ENCODE assay signal across 7 mouse cellular contexts in genomic region chr11:96902639-96903635, GRCm38 (mm10). TPM values are rescaled to one million over a fixed set of nuclear protein-coding genes. Genes with fewer than 3 reads are reported as not detected.
DNase-seq lines count a peak whose midpoint lies in the region; ATAC-seq lines count a peak whose summit lies in the region.

No protein-coding gene starts in this region.

- no peak overlapping the region for H3K4me3 ChIP-seq in heart, embryonic 16.5 days (ENCODE audit: low read length)
- no peak overlapping the region for H3K4me3 ChIP-seq in midbrain, embryonic 11.5 days (ENCODE audit: low read depth, low read length)

- WGBS in heart, embryonic 16.5 days = 42% methylated on average over 16 of the region's 16 CpGs
- WGBS in midbrain, embryonic 11.5 days = 6% methylated on average over 16 of the region's 16 CpGs

- H3K27ac ChIP-seq in heart, embryonic 16.5 days (ENCODE audit: low read length) = no peak overlapping the region
- H3K27ac ChIP-seq in midbrain, embryonic 11.5 days (ENCODE audit: low read depth, low read length) = peak overlapping the region; percentile 93

- H3K4me2 ChIP-seq in heart, embryonic 16.5 days (ENCODE audit: low read depth, low read length) = no peak overlapping the region
- H3K4me2 ChIP-seq in midbrain, embryonic 11.5 days = peak overlapping the region; percentile 2; the same call in 1 of the 2 replicates

- H3K27me3 ChIP-seq in heart, embryonic 16.5 days (ENCODE audit: control insufficient read depth, insufficient read depth, low read length) = no peaks in the 10 kb centered on the region
- no peaks in the 10 kb centered on the region for H3K27me3 ChIP-seq in midbrain, embryonic 11.5 days (ENCODE audit: control insufficient read depth, insufficient read depth, low read length)

- peak; percentile 71 for DNase-seq in left cerebral cortex, postnatal 4 days
- DNase-seq in left cerebral cortex, postnatal 36 days (ENCODE audit: low spot score in 2 of 2) = no peak
- peak; percentile 46 to 54 for DNase-seq in cerebellum, postnatal 25 days
- peak; percentile 93 for DNase-seq in midbrain, embryonic 11.5 days (ENCODE audit: low spot score, missing footprints)
- DNase-seq in thymus, adult 18-20 months = no peak
- DNase-seq in liver = no peak

- no peak for ATAC-seq in heart, embryonic 16.5 days (replicated peaks; ENCODE audit: extremely low read depth, insufficient read depth, low FRiP score)
- ATAC-seq in midbrain, embryonic 11.5 days (ENCODE audit: low FRiP score) = peak; percentile 55

- no peaks in the 10 kb centered on the region for H3K9me3 ChIP-seq in heart, embryonic 16.5 days (replicated peaks; ENCODE audit: control insufficient read depth, low read length)
- H3K9me3 ChIP-seq in midbrain, embryonic 11.5 days (ENCODE audit: control insufficient read depth, low read length) = no peaks in the 10 kb centered on the region

- no peaks in the 10 kb centered on the region; the same call in 1 of the 2 replicates for H3K36me3 ChIP-seq in heart, embryonic 16.5 days (ENCODE audit: control insufficient read depth, insufficient read depth)
- 0 out of 2 replicates have a peak, but pooled peaks cover 2% of the 10 kb centered on the region for H3K36me3 ChIP-seq in midbrain, embryonic 11.5 days (ENCODE audit: control insufficient read depth, insufficient read depth, low read length)

- intact Hi-C loops in left cerebral cortex, postnatal 4 days (cut with DNase I) = no loop called here
- intact Hi-C loops in left cerebral cortex, postnatal 36 days (cut with DNase I) = loop anchor here (2.0 kb wide), 1 partner anchor 30 kb away; no protein-coding TSS in a partner anchor

- H3K4me1 ChIP-seq in heart, embryonic 16.5 days (ENCODE audit: control insufficient read depth, insufficient read depth, low read length) = peaks cover 21% of the 10 kb centered on the region
- H3K4me1 ChIP-seq in midbrain, embryonic 11.5 days (ENCODE audit: control insufficient read depth, insufficient read depth, low read length) = peaks cover 90% of the 10 kb centered on the region

- peak overlapping the region; percentile 12; the same call in 1 of the 2 replicates for H3K9ac ChIP-seq in heart, embryonic 16.5 days (ENCODE audit: low read length)
- peak overlapping the region; percentile 39; the same call in 1 of the 2 replicates for H3K9ac ChIP-seq in midbrain, embryonic 11.5 days (ENCODE audit: low read length)

RNA-seq across cellular contexts. Expression of gene Cdk5rap3, which starts 13.4 kb away (rescaled TPM):
- 10 to 100 TPM; 63.3 to 65.4 TPM for total RNA-seq in left cerebral cortex, postnatal 4 days (2021)
- 10 to 100 TPM; 30.3 to 31.5 TPM for total RNA-seq in left cerebral cortex, postnatal 36 days (2021)
- 48.7 and 60.5 TPM in 2 replicates for polyA plus RNA-seq in heart, embryonic 16.5 days (2015; fragmentation: Nextera tagmentation; extraction: Ambion mirVana)
- polyA plus RNA-seq in midbrain, embryonic 11.5 days (2014; fragmentation: Nextera tagmentation; extraction: Ambion mirVana) = 91.4 and 92.8 TPM in 2 replicates

RNA-seq across cellular contexts. Expression of gene Prr15l, which starts 25.0 kb away (rescaled TPM):
- total RNA-seq in left cerebral cortex, postnatal 4 days (2021) = not detected
- total RNA-seq in left cerebral cortex, postnatal 36 days (2021) = not detected
- polyA plus RNA-seq in heart, embryonic 16.5 days (2015; fragmentation: Nextera tagmentation; extraction: Ambion mirVana) = 1.0 and 5.6 TPM in 2 replicates
- 0.12 and 0.19 TPM in 2 replicates for polyA plus RNA-seq in midbrain, embryonic 11.5 days (2014; fragmentation: Nextera tagmentation; extraction: Ambion mirVana)

RNA-seq across cellular contexts. Expression of gene Pnpo, which starts 40.8 kb away (rescaled TPM):
- total RNA-seq in left cerebral cortex, postnatal 4 days (2021) = 10 to 100 TPM; 11.7 to 15.1 TPM
- total RNA-seq in left cerebral cortex, postnatal 36 days (2021) = 10 to 100 TPM; 36.1 to 43.1 TPM
- 45.8 and 48.9 TPM in 2 replicates for polyA plus RNA-seq in heart, embryonic 16.5 days (2015; fragmentation: Nextera tagmentation; extraction: Ambion mirVana)
- 23.1 and 24.4 TPM in 2 replicates for polyA plus RNA-seq in midbrain, embryonic 11.5 days (2014; fragmentation: Nextera tagmentation; extraction: Ambion mirVana)

RNA-seq across cellular contexts. Expression of gene Copz2, which starts 53.3 kb away (rescaled TPM):
- 1 to 10 TPM; 4.1 to 5.9 TPM for total RNA-seq in left cerebral cortex, postnatal 4 days (2021)
- total RNA-seq in left cerebral cortex, postnatal 36 days (2021) = 1 to 10 TPM; 4.5 to 5.0 TPM
- polyA plus RNA-seq in heart, embryonic 16.5 days (2015; fragmentation: Nextera tagmentation; extraction: Ambion mirVana) = 118 and 129 TPM in 2 replicates
- 47.5 and 51.1 TPM in 2 replicates for polyA plus RNA-seq in midbrain, embryonic 11.5 days (2014; fragmentation: Nextera tagmentation; extraction: Ambion mirVana)

Comparison
In these comparisons a context has a peak if more than half of its experiments do, and no peak if none do; other contexts are left out.
1. DNase-seq: peak in left cerebral cortex, postnatal 4 days (single experiment), cerebellum, postnatal 25 days (2 of 2) and midbrain, embryonic 11.5 days (single experiment); none in left cerebral cortex, postnatal 36 days (0 of 2), thymus, adult 18-20 months (0 of 2) and liver (single experiment).